13 mouse cellular contexts compared by ENCODE assay signal in genomic region chr13:13237456-13237855, GRCm38 (mm10). TPM values are rescaled to one million over a fixed set of nuclear protein-coding genes. Genes with fewer than 3 reads are reported as not detected.
A peak's percentile ranks its signal among the peaks of the same experiment; 100 is the strongest.
DNase-seq lines count a peak whose midpoint lies in the region; ATAC-seq and TF ChIP-seq lines count a peak whose summit lies in the region.
"Not testable (repeated sequence)": the region's sequence is repeated elsewhere in the genome, so short reads cannot be mapped to it uniquely, and the experiment has no call there.
"Had no signal": no experiment of that assay in that cellular context is flagged by ENCODE, and none has a peak within 500 bp of the region (broad histone marks: within the 10 kb centered on the region; RNA-seq: fewer than 3 reads in every experiment).

No protein-coding gene starts in this region.

- TF ChIP-seq RAD21 in CH12.LX (IDR thresholded peaks at IDR 0.05; ENCODE audit: low read depth, low read length): peak; percentile 36

- TF ChIP-seq EP300 in CH12.LX (IDR thresholded peaks at IDR 0.05; ENCODE audit: low read length): not testable (repeated sequence)

- dilution Hi-C loops in CH12.LX (cut with MboI; ENCODE audit: extremely low pct_ligation_motif_present, extremely low pct_unique_long_range_greater_than_20kb, low sequenced_read_pairs): not testable (repeated sequence)

- H3K36me3 ChIP-seq in CH12.LX (replicated peaks in 1 of 2; ENCODE audit: control insufficient read depth in 1 of 2, insufficient read depth in 1 of 2, low read length in 1 of 2); embryonic facial prominence, embryonic 10.5 days (replicated peaks); limb, embryonic 14.5 days (ENCODE audit: control insufficient read depth, insufficient read depth, low read length): not testable (repeated sequence)

- H3K9me3 ChIP-seq in CH12.LX (replicated peaks; ENCODE audit: low read length); embryonic facial prominence, embryonic 10.5 days; limb, embryonic 14.5 days (ENCODE audit: control insufficient read depth, low read length): not testable (repeated sequence)

- H3K4me1 ChIP-seq in CH12.LX (ENCODE audit: control insufficient read depth in 1 of 2, insufficient read depth in 2 of 2); embryonic facial prominence, embryonic 10.5 days; limb, embryonic 14.5 days (ENCODE audit: control insufficient read depth, insufficient read depth, low read length): not testable (repeated sequence)

- not testable (repeated sequence) for H3K4me3 ChIP-seq in CH12.LX (replicated peaks in 1 of 3; ENCODE audit: low read depth in 2 of 3, low read length in 2 of 3, poor library complexity in 1 of 3); embryonic facial prominence, embryonic 10.5 days; limb, embryonic 14.5 days (replicated peaks; ENCODE audit: low read length)

- intact Hi-C loops in heart, postnatal 10 days (cut with DNase I): loop anchor here (2.0 kb wide), 1 partner anchor 177 kb away; no protein-coding TSS in a partner anchor

- 0% methylated on average over 1 of the region's 1 CpGs for WGBS in embryonic facial prominence, embryonic 10.5 days
- 0% methylated on average over 1 of the region's 1 CpGs for WGBS in limb, embryonic 14.5 days

- not testable (repeated sequence) for H3K79me2 ChIP-seq in CH12.LX (replicated peaks; ENCODE audit: control insufficient read depth, extremely low read depth, insufficient read depth, poor library complexity, severe bottlenecking)

- not testable (repeated sequence) for H3K9ac ChIP-seq in CH12.LX (ENCODE audit: insufficient read depth, low read depth); limb, embryonic 14.5 days (ENCODE audit: low read depth, low read length, severe bottlenecking)

- H3K4me2 ChIP-seq in CH12.LX (ENCODE audit: insufficient read depth, low read depth, poor library complexity, severe bottlenecking); limb, embryonic 14.5 days (replicated peaks; ENCODE audit: low read depth, low read length, severe bottlenecking): not testable (repeated sequence)

- ATAC-seq in limb, embryonic 14.5 days (ENCODE audit: low FRiP score, low read depth): not testable (repeated sequence)

- not testable (repeated sequence) for H3K27me3 ChIP-seq in CH12.LX (replicated peaks); embryonic facial prominence, embryonic 10.5 days (replicated peaks; ENCODE audit: low read depth, poor library complexity, severe bottlenecking); limb, embryonic 14.5 days (ENCODE audit: control insufficient read depth, insufficient read depth, low read length)

- peak; percentile 38 for DNase-seq in CH12.LX (ENCODE audit: extremely low read depth)
- DNase-seq in brain, embryonic 14.5 days (ENCODE audit: low read depth): peak; percentile 1
- DNase-seq in embryonic facial prominence, embryonic 10.5 days (ENCODE audit: low spot score): peak; percentile 28
- DNase-seq in heart, postnatal 10 days: peak; percentile 49 to 73
- peak; percentile 46 to 83 for DNase-seq in kidney, postnatal 36 days
- peak; percentile 2 for DNase-seq in limb, embryonic 14.5 days (ENCODE audit: low spot score)
- peak; percentile 1 to 41 for DNase-seq in natural killer cell, adult 2 months (ENCODE audit: low spot score in 2 of 2)
- DNase-seq in testis, postnatal 10 days (ENCODE audit: low spot score): peak; percentile 77

- TF ChIP-seq POLR2A in CH12.LX (IDR thresholded peaks at IDR 0.05; ENCODE audit: low read depth, low read length); brain, embryonic 14.5 days (IDR thresholded peaks at IDR 0.05; ENCODE audit: borderline replicate concordance, extremely low read depth, insufficient read depth, insufficient read length, poor library complexity, severe bottlenecking); limb, embryonic 14.5 days (IDR thresholded peaks at IDR 0.05; ENCODE audit: borderline replicate concordance, extremely low read depth, insufficient read depth, insufficient read length): not testable (repeated sequence)

- H3K27ac ChIP-seq in CH12.LX (ENCODE audit: insufficient read depth, low read depth); embryonic facial prominence, embryonic 10.5 days (replicated peaks); limb, embryonic 14.5 days (replicated peaks; ENCODE audit: low read depth, low read length): not testable (repeated sequence)

- peak; percentile 17 to 50; a peak in 3 of 4 replicates for TF ChIP-seq CTCF in CH12.LX (conservative IDR thresholded peaks at IDR 0.05 in 1 of 2, IDR thresholded peaks at IDR 0.05 in 1 of 2; ENCODE audit: low read depth in 2 of 2, low read length in 2 of 2)
- 0 out of 2 replicates have a peak, but pooled peaks have one; percentile 14 for TF ChIP-seq CTCF in brain, embryonic 14.5 days (IDR thresholded peaks at IDR 0.05; ENCODE audit: borderline replicate concordance, extremely low read depth, insufficient read depth, insufficient read length)

- in situ Hi-C loops in CH12.LX (cut with MboI; ENCODE audit: low pct_ligation_motif_present, low pct_unique_long_range_greater_than_20kb, low sequenced_read_pairs): loop anchor here (25.0 kb wide), 1 partner anchor 175 kb away; no protein-coding TSS in a partner anchor

TF ChIP-seq in CH12.LX, 34 proteins besides CTCF, POLR2A, EP300 and RAD21:
- peak; percentile 49 for TF ChIP-seq SMC3 (IDR thresholded peaks at IDR 0.05; ENCODE audit: low read depth, low read length)
TF ChIP-seq in CH12.LX: peak in this region for 1; not testable (repeated sequence) for 33.

RNA-seq across cellular contexts. Expression of gene Prl2c5, which starts 54.9 kb away (rescaled TPM):
- total RNA-seq in CH12.LX (2012; rRNA removed) (not detected in 2 replicates), CH12.LX (2014; rRNA removed) (not detected in 2 replicates)
- not detected in 2 replicates for polyA plus RNA-seq in CH12.LX (2012; ENCODE audit: insufficient read length, low read depth)
- polyA plus RNA-seq in brain, embryonic 14.5 days (2012; rRNA removed): 0.30 and 1.1 TPM in 2 replicates
- not detected in 2 replicates for polyA plus RNA-seq in embryonic facial prominence, embryonic 10.5 days (2016; fragmentation: Nextera tagmentation; extraction: Ambion mirVana)
- not detected for total RNA-seq in heart, postnatal 10 days (2021)
- 0.31 and 1.3 TPM in 2 replicates for polyA plus RNA-seq in limb, embryonic 14.5 days (2012; rRNA removed)
- not detected in 2 replicates for polyA plus RNA-seq in limb, embryonic 14.5 days (2014; fragmentation: Nextera tagmentation; extraction: Ambion mirVana)
- total RNA-seq: gastrocnemius, postnatal 25 days had no signal
- polyA plus RNA-seq: cortical plate, adult 2 months; inflammation-experienced regulatory T-cells, adult 6 months; lung, embryonic 16.5 days; neural tube, embryonic 15.5 days had no signal

Comparison
In these comparisons a context has a peak if more than half of its experiments do, and no peak if none do; other contexts are left out.
1. DNase-seq: peak in every context shown above with its lines; median percentile 77 in testis, postnatal 10 days; 64 in kidney, postnatal 36 days; 61 in heart, postnatal 10 days; 38 in CH12.LX; 28 in embryonic facial prominence, embryonic 10.5 days; 21 in natural killer cell, adult 2 months; 2 in limb, embryonic 14.5 days; 1 in brain, embryonic 14.5 days.